Comparison of ENCODE assay signal across 9 mouse cellular contexts in genomic region chr14:62492196-62492850, GRCm38 (mm10). TPM values are rescaled to one million over a fixed set of nuclear protein-coding genes. Genes with fewer than 3 reads are reported as not detected.
DNase-seq lines count a peak whose midpoint lies in the region; ATAC-seq and TF ChIP-seq lines count a peak whose summit lies in the region.
"Had no signal": no experiment of that assay in that cellular context is flagged by ENCODE, and none has a peak within 500 bp of the region (broad histone marks: within the 10 kb centered on the region; RNA-seq: fewer than 3 reads in every experiment).

No protein-coding gene starts in this region.

- intact Hi-C loops in heart, postnatal 36 days (cut with DNase I): loop anchor here (1.0 to 5.0 kb wide), 3 partner anchors 116 to 483 kb away; no protein-coding TSS in a partner anchor

- 0 out of 2 replicates have a peak, but pooled peaks have one; percentile 34 for TF ChIP-seq EP300 in ES-Bruce4 (IDR thresholded peaks at IDR 0.05; ENCODE audit: insufficient read depth, low read depth, low read length)
- TF ChIP-seq EP300 in lung, postnatal 0 days (IDR thresholded peaks at IDR 0.05): no peak

- no peaks in the 10 kb centered on the region for H3K4me1 ChIP-seq in ES-Bruce4 (ENCODE audit: control insufficient read depth, insufficient read depth, low read length)
- H3K4me1 ChIP-seq in forebrain, embryonic 13.5 days: no peaks in the 10 kb centered on the region
- H3K4me1 ChIP-seq in lung, postnatal 0 days (ENCODE audit: insufficient read depth, low read depth, low read length): no peaks in the 10 kb centered on the region

- ATAC-seq in forebrain, embryonic 13.5 days: peak; percentile 72
- peak; percentile 88 for ATAC-seq in lung, postnatal 0 days

- H3K4me2 ChIP-seq in forebrain, embryonic 13.5 days: no peak overlapping the region; the same call in 1 of the 2 replicates
- H3K4me2 ChIP-seq in lung, postnatal 0 days (replicated peaks; ENCODE audit: low read depth, low read length): 0 out of 2 replicates have a peak overlapping the region, but pooled peaks have one; percentile 22
- H3K4me2 ChIP-seq: limb, embryonic 13.5 days had no signal

- no peaks in the 10 kb centered on the region for H3K36me3 ChIP-seq in ES-Bruce4 (ENCODE audit: control insufficient read depth, insufficient read depth, low read length, poor library complexity, severe bottlenecking)
- no peaks in the 10 kb centered on the region for H3K36me3 ChIP-seq in forebrain, embryonic 13.5 days (ENCODE audit: poor library complexity, severe bottlenecking)
- no peaks in the 10 kb centered on the region for H3K36me3 ChIP-seq in lung, postnatal 0 days (ENCODE audit: insufficient read depth, low read length)
- H3K36me3 ChIP-seq: limb, embryonic 13.5 days had no signal

- peak; percentile 52 for DNase-seq in brain, embryonic 18.5 days (ENCODE audit: low read depth, low spot score)
- peak; percentile 68 to 71 for DNase-seq in heart, postnatal 36 days
- DNase-seq in layer of hippocampus, adult 18-20 months (ENCODE audit: low spot score in 2 of 2): peak; percentile 65 to 83
- DNase-seq in lung, postnatal 0 days (ENCODE audit: low spot score): peak; percentile 93
- DNase-seq in retina, postnatal 1 day: peak; percentile 90
- peak; percentile 62 for DNase-seq in urinary bladder, postnatal 25 days (ENCODE audit: low spot score)

- TF ChIP-seq POLR2A in ES-Bruce4 (IDR thresholded peaks at IDR 0.05; ENCODE audit: insufficient read depth, low read length): no peak

- WGBS in forebrain, embryonic 13.5 days: 35% methylated on average over 16 of the region's 16 CpGs
- WGBS in lung, postnatal 0 days: 28% methylated on average over 16 of the region's 16 CpGs

- no peak overlapping the region for H3K27ac ChIP-seq in ES-Bruce4 (ENCODE audit: insufficient read depth, low read length)
- H3K27ac ChIP-seq in forebrain, embryonic 13.5 days: no peak overlapping the region
- H3K27ac ChIP-seq in lung, postnatal 0 days (ENCODE audit: low read length): no peak overlapping the region
- H3K27ac ChIP-seq: limb, embryonic 13.5 days had no signal

- no peaks in the 10 kb centered on the region for H3K9me3 ChIP-seq in ES-Bruce4 (replicated peaks; ENCODE audit: control insufficient read depth, insufficient read depth, low read length, poor library complexity, severe bottlenecking)
- no peaks in the 10 kb centered on the region for H3K9me3 ChIP-seq in forebrain, embryonic 13.5 days (replicated peaks)
- H3K9me3 ChIP-seq in lung, postnatal 0 days (ENCODE audit: low read length): no peaks in the 10 kb centered on the region
- H3K9me3 ChIP-seq: limb, embryonic 13.5 days had no signal

- no peaks in the 10 kb centered on the region for H3K27me3 ChIP-seq in ES-Bruce4 (ENCODE audit: control insufficient read depth, insufficient read depth, low read length, poor library complexity, severe bottlenecking)
- H3K27me3 ChIP-seq in forebrain, embryonic 13.5 days: no peaks in the 10 kb centered on the region
- no peaks in the 10 kb centered on the region for H3K27me3 ChIP-seq in lung, postnatal 0 days (replicated peaks; ENCODE audit: insufficient read depth, low read length)
- H3K27me3 ChIP-seq: limb, embryonic 13.5 days had no signal

- H3K9ac ChIP-seq in ES-Bruce4 (ENCODE audit: low read depth, poor library complexity, severe bottlenecking): no peak overlapping the region
- no peak overlapping the region for H3K9ac ChIP-seq in forebrain, embryonic 13.5 days
- no peak overlapping the region for H3K9ac ChIP-seq in lung, postnatal 0 days (replicated peaks; ENCODE audit: low read depth)
- H3K9ac ChIP-seq: limb, embryonic 13.5 days had no signal

- TF ChIP-seq CTCF in ES-Bruce4 (IDR thresholded peaks at IDR 0.05; ENCODE audit: low read depth, low read length): peak; percentile 99
- TF ChIP-seq CTCF in lung, postnatal 0 days (IDR thresholded peaks at IDR 0.05): peak; percentile 100

- no peak overlapping the region for H3K4me3 ChIP-seq in ES-Bruce4 (ENCODE audit: low read depth, low read length)
- H3K4me3 ChIP-seq in forebrain, embryonic 13.5 days: no peak overlapping the region
- H3K4me3 ChIP-seq in lung, postnatal 0 days (ENCODE audit: low read depth, low read length): no peak overlapping the region
- H3K4me3 ChIP-seq: limb, embryonic 13.5 days had no signal

RNA-seq across cellular contexts. Expression of gene Gucy1b2, which starts 36.2 kb away (rescaled TPM):
- not detected in 2 replicates for polyA plus RNA-seq in ES-Bruce4 (2011; ENCODE audit: insufficient read depth, insufficient read length, low read depth, missing spikeins)
- 4.6 and 5.1 TPM in 2 replicates for polyA plus RNA-seq in forebrain, embryonic 13.5 days (2015; fragmentation: Nextera tagmentation; extraction: Ambion mirVana)
- total RNA-seq in heart, postnatal 36 days (2021): under 1 TPM in 1 of 2 experiments, not detected in 1; 0.11 TPM
- total RNA-seq in layer of hippocampus, adult 18-20 months (2021): under 1 TPM; 0.50 to 0.51 TPM
- 0.14 and 0.17 TPM in 2 replicates for polyA plus RNA-seq in lung, postnatal 0 days (2015; fragmentation: Nextera tagmentation; extraction: Ambion mirVana)
